In genomic region chr11:116008411-116008810, GRCm38 (mm10) we compare ENCODE assay signal across 20 mouse cellular contexts. TPM values are rescaled to one million over a fixed set of nuclear protein-coding genes. Genes with fewer than 3 reads are reported as not detected.
DNase-seq lines count a peak whose midpoint lies in the region; ATAC-seq lines count a peak whose summit lies in the region.
"Had no signal": no experiment of that assay in that cellular context is flagged by ENCODE, and none has a peak within 500 bp of the region (broad histone marks: within the 10 kb centered on the region; RNA-seq: fewer than 3 reads in every experiment).

No protein-coding gene starts in this region.

- 84% methylated on average over 11 of the region's 11 CpGs for WGBS in intestine, embryonic 15.5 days
- WGBS in intestine, embryonic 16.5 days, result 85% methylated on average over 11 of the region's 11 CpGs

- H3K4me1 ChIP-seq in intestine, embryonic 15.5 days (replicated peaks), result peaks cover 39% of the 10 kb centered on the region
- peaks cover 45% of the 10 kb centered on the region for H3K4me1 ChIP-seq in intestine, embryonic 16.5 days (ENCODE audit: control insufficient read depth, insufficient read depth, low read length)

- 0 out of 2 replicates have a peak overlapping the region, but pooled peaks have one; percentile 23 for H3K27ac ChIP-seq in intestine, embryonic 15.5 days
- H3K27ac ChIP-seq in intestine, embryonic 16.5 days (ENCODE audit: low read length), result no peak overlapping the region; the same call in 1 of the 2 replicates
- H3K27ac ChIP-seq: embryonic facial prominence, embryonic 12.5 days; forebrain, embryonic 13.5 days had no signal

- H3K9me3 ChIP-seq in intestine, embryonic 15.5 days, result no peaks in the 10 kb centered on the region
- H3K9me3 ChIP-seq in intestine, embryonic 16.5 days (ENCODE audit: control insufficient read depth, low read length), result no peaks in the 10 kb centered on the region
- H3K9me3 ChIP-seq: embryonic facial prominence, embryonic 12.5 days; forebrain, embryonic 13.5 days; forebrain, embryonic 15.5 days had no signal

- H3K4me2 ChIP-seq in intestine, embryonic 15.5 days (replicated peaks), result no peak overlapping the region
- no peak overlapping the region for H3K4me2 ChIP-seq in intestine, embryonic 16.5 days (ENCODE audit: low read depth, low read length)
- H3K4me2 ChIP-seq: embryonic facial prominence, embryonic 12.5 days; forebrain, embryonic 13.5 days; forebrain, embryonic 15.5 days had no signal

- H3K27me3 ChIP-seq in intestine, embryonic 15.5 days (replicated peaks), result no peaks in the 10 kb centered on the region
- H3K27me3 ChIP-seq in intestine, embryonic 16.5 days (replicated peaks; ENCODE audit: control insufficient read depth, insufficient read depth, low read length), result no peaks in the 10 kb centered on the region
- H3K27me3 ChIP-seq: CH12.LX; embryonic facial prominence, embryonic 12.5 days; forebrain, embryonic 13.5 days; forebrain, embryonic 15.5 days; Patski had no signal

- no peak for ATAC-seq in intestine, embryonic 15.5 days
- no peak for ATAC-seq in intestine, embryonic 16.5 days
- ATAC-seq: activated CD4-positive, CD25-positive, alpha-beta regulatory T cell, adult 4 months; CD4-positive, CD25-positive, alpha-beta regulatory T cell, adult 4 months; forebrain, embryonic 13.5 days; forebrain, embryonic 15.5 days; forebrain, postnatal 0 days; Patski had no signal

- H3K4me3 ChIP-seq in intestine, embryonic 15.5 days (replicated peaks), result no peak overlapping the region
- no peak overlapping the region for H3K4me3 ChIP-seq in intestine, embryonic 16.5 days (ENCODE audit: low read length)
- H3K4me3 ChIP-seq: embryonic facial prominence, embryonic 12.5 days; forebrain, embryonic 13.5 days; forebrain, embryonic 15.5 days had no signal

- H3K9ac ChIP-seq in intestine, embryonic 15.5 days, result no peak overlapping the region
- no peak overlapping the region for H3K9ac ChIP-seq in intestine, embryonic 16.5 days (ENCODE audit: low read depth, low read length)
- H3K9ac ChIP-seq: embryonic facial prominence, embryonic 12.5 days; forebrain, embryonic 15.5 days; forebrain, postnatal 0 days had no signal

- peak; percentile 35 for DNase-seq in cerebellum, adult 8-10 months
- no peak for DNase-seq in cerebellum, adult 18-20 months
- DNase-seq in cerebellum, adult 9-11 months, result peak; percentile 55
- DNase-seq in cerebellum, postnatal 36 days, result no peak
- DNase-seq in adrenal gland, postnatal 10 days, result no peak
- DNase-seq: adrenal gland, adult 8-10 months; adrenal gland, postnatal 25 days; B cell, adult 2 months; cerebellum, adult 11-12 months; embryo, embryonic 11 days; forebrain, postnatal 0 days had no signal

- H3K36me3 ChIP-seq in intestine, embryonic 15.5 days, result peaks cover 19% of the 10 kb centered on the region
- peaks cover 12% of the 10 kb centered on the region; the same call in 1 of the 2 replicates for H3K36me3 ChIP-seq in intestine, embryonic 16.5 days (ENCODE audit: control insufficient read depth, insufficient read depth, low read length)
- H3K36me3 ChIP-seq: forebrain, embryonic 15.5 days had no signal

RNA-seq across cellular contexts. Expression of gene Galk1, which starts 4.1 kb away (rescaled TPM):
- polyA plus RNA-seq in intestine, embryonic 15.5 days (2015; fragmentation: Nextera tagmentation; extraction: Ambion mirVana), result 274 and 302 TPM in 2 replicates
- polyA plus RNA-seq in intestine, embryonic 16.5 days (2015; fragmentation: Nextera tagmentation; extraction: Ambion mirVana), result 360 and 389 TPM in 2 replicates
- 10 to 100 TPM; 67.0 to 90.6 TPM for total RNA-seq in adrenal gland, postnatal 10 days (2021)

RNA-seq across cellular contexts. Expression of gene H3f3b, which starts 19.4 kb away (rescaled TPM):
- polyA plus RNA-seq in intestine, embryonic 15.5 days (2015; fragmentation: Nextera tagmentation; extraction: Ambion mirVana), result 1,398 and 1,618 TPM in 2 replicates
- 1,239 and 1,387 TPM in 2 replicates for polyA plus RNA-seq in intestine, embryonic 16.5 days (2015; fragmentation: Nextera tagmentation; extraction: Ambion mirVana)
- total RNA-seq in adrenal gland, postnatal 10 days (2021), result 100 to 1,000 TPM; 401 to 426 TPM

RNA-seq across cellular contexts. Expression of gene Unk, which starts 21.7 kb away (rescaled TPM):
- polyA plus RNA-seq in intestine, embryonic 15.5 days (2015; fragmentation: Nextera tagmentation; extraction: Ambion mirVana), result 25.7 and 27.4 TPM in 2 replicates
- polyA plus RNA-seq in intestine, embryonic 16.5 days (2015; fragmentation: Nextera tagmentation; extraction: Ambion mirVana), result 22.9 and 24.4 TPM in 2 replicates
- 10 to 100 TPM; 21.0 to 26.0 TPM for total RNA-seq in adrenal gland, postnatal 10 days (2021)

RNA-seq across cellular contexts. Expression of gene Itgb4, which starts 33.9 kb away (rescaled TPM):
- polyA plus RNA-seq in intestine, embryonic 15.5 days (2015; fragmentation: Nextera tagmentation; extraction: Ambion mirVana), result 7.9 and 10.0 TPM in 2 replicates
- 11.9 and 15.2 TPM in 2 replicates for polyA plus RNA-seq in intestine, embryonic 16.5 days (2015; fragmentation: Nextera tagmentation; extraction: Ambion mirVana)
- 1 to 10 TPM; 3.1 to 4.7 TPM for total RNA-seq in adrenal gland, postnatal 10 days (2021)
- polyA plus RNA-seq: activated CD4-positive, CD25-positive, alpha-beta regulatory T cell, adult 4 months; CD4-positive, CD25-positive, alpha-beta regulatory T cell, adult 4 months had no signal

Comparison
In these comparisons a context has a peak if more than half of its experiments do, and no peak if none do; other contexts are left out.
1. DNase-seq: peak in cerebellum, adult 8-10 months (single experiment) and cerebellum, adult 9-11 months (single experiment); none in cerebellum, adult 18-20 months (0 of 2), cerebellum, postnatal 36 days (0 of 2) and adrenal gland, postnatal 10 days (single experiment).